Mouse (Mus musculus): ENCODE results near the gene Tiprl.

DNA sequence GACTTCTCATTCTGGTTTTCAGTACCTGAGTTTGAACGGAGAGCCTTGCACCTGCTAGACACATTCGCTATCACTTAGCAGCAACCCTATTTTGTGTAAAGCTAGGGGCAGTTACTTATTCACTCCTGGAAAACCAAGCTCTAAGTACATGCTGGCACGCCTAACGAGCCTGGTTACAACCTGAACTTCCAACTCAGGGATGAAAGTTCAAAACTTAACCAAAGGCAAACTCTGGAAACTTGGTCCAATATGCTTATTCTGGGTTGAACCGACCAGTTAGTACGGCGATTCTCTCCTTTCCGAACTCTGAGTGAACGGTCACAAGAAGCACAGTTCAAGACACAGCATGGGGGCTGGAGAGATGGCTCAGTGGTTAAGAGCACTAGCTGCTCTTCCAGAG lies 7.2 kb downstream of the Tiprl start:
- TF ChIP-seq GATA1 (IDR thresholded peaks at IDR 0.05; ENCODE audit: borderline replicate concordance, low read length), result no peak
- no peak for TF ChIP-seq FLI1 (IDR thresholded peaks at IDR 0.05; ENCODE audit: low read length)

Data from megakaryocyte, embryonic 14.5 days (primary cell).